Mouse (Mus musculus) mouse embryonic stem cell (cell line): Measurements from ENCODE around the gene Dop1b.

ENCODE experiments used
- in situ Hi-C, 2 experiments: fragments of 300-500 bp; cut with MboI; formaldehyde crosslinking; loops; 1 replicate in 1 of 2; 3 replicates in 1 of 2; pipeline ENCODE4 v1.14.3; 2019 to 2020; ENCODE audit warnings: low sequenced_read_pairs in 2 of 2, low pct_unique_long_range_greater_than_20kb in 1 of 2, mixed read lengths in 1 of 2; ENCODE audit not compliant: unreplicated experiment in 1 of 2

Dop1b gene

GRCm38 (mm10) chr16:93709217-93709616, 2.5 kb upstream of the Dop1b start:
- in situ Hi-C loops, result no loop called here

- in situ Hi-C loops, result no loop called here
Measured at GRCm38 (mm10) chr16:93710924-93711323, 780 bp upstream of the Dop1b start.

GRCm38 (mm10) chr16:93712189-93712885, 633 bp downstream of the Dop1b start:
- in situ Hi-C loops, result no loop called here

- in situ Hi-C loops, result no loop called here
Measured at GRCm38 (mm10) chr16:93712966-93713365, 1.3 kb downstream of the Dop1b start.

GRCm38 (mm10) chr16:93714426-93714825, 2.7 kb downstream of the Dop1b start:
- in situ Hi-C loops, result no loop called here

GRCm38 (mm10) chr16:93715826-93716225, 4.1 kb downstream of the Dop1b start:
- in situ Hi-C loops, result no loop called here

GRCm38 (mm10) chr16:93717299-93717703, 5.6 kb downstream of the Dop1b start:
- in situ Hi-C loops, result no loop called here

- in situ Hi-C loops, result no loop called here
Measured at GRCm38 (mm10) chr16:93721771-93722170, 10.1 kb downstream of the Dop1b start.

GRCm38 (mm10) chr16:93722476-93722875, 10.8 kb downstream of the Dop1b start:
- in situ Hi-C loops, result no loop called here

- in situ Hi-C loops, result no loop called here
Measured at GRCm38 (mm10) chr16:93725417-93726144, 13.9 kb downstream of the Dop1b start.

GRCm38 (mm10) chr16:93726186-93726585, 14.5 kb downstream of the Dop1b start:
- in situ Hi-C loops, result no loop called here

- in situ Hi-C loops, result no loop called here
Measured at GRCm38 (mm10) chr16:93728676-93729075, 17.0 kb downstream of the Dop1b start.

- in situ Hi-C loops, result no loop called here
Measured at GRCm38 (mm10) chr16:93729801-93730721, 18.4 kb downstream of the Dop1b start.

GRCm38 (mm10) chr16:93731310-93731709, 19.6 kb downstream of the Dop1b start:
- in situ Hi-C loops, result no loop called here

- in situ Hi-C loops, result no loop called here
Measured at GRCm38 (mm10) chr16:93732875-93733569, 21.3 kb downstream of the Dop1b start.

- in situ Hi-C loops, result no loop called here
Measured at GRCm38 (mm10) chr16:93739251-93739650, 27.5 kb downstream of the Dop1b start.

GRCm38 (mm10) chr16:93742903-93743302, 31.2 kb downstream of the Dop1b start:
- in situ Hi-C loops, result no loop called here

GRCm38 (mm10) chr16:93744049-93744490, 32.4 kb downstream of the Dop1b start:
- in situ Hi-C loops, result no loop called here
